Mouse (Mus musculus) brown adipose tissue, adult 24 weeks (tissue): Measurements from ENCODE around the gene Cldnd1. TPM values are rescaled to one million over a fixed set of nuclear protein-coding genes. Genes with fewer than 3 reads are reported as not detected.

Experiments
- H3K27ac ChIP-seq: fragments of 200-500 bp; replicated peaks from 2 replicates; pipeline ENCODE4 v1.5.1; 2012; ENCODE audit warnings: low read depth, mild to moderate bottlenecking, low read length
- H3K4me1 ChIP-seq: fragments of 200-500 bp; 2 replicates; pipeline ENCODE4 v1.6.1; 2012; ENCODE audit warnings: low read length, mixed read lengths; ENCODE audit not compliant: control insufficient read depth, insufficient read depth, insufficient read length
- H3K4me3 ChIP-seq: fragments of 200-500 bp; 2 replicates; pipeline ENCODE4 v1.5.1; 2012; ENCODE audit warnings: low read depth, mild to moderate bottlenecking, low read length, moderate library complexity; ENCODE audit not compliant: insufficient read depth
- polyA plus RNA-seq: library from polyadenylated mRNA; stranded (reverse); fragments of >200 nt; gene quantifications from 2 replicates; pipeline ENCODE4 v1.2.4, GENCODE M21; 2012; ENCODE audit not compliant: missing spikeins, insufficient read depth, insufficient read length

Cldnd1 gene
- 22.5 and 41.1 TPM in 2 replicates for polyA plus RNA-seq

DNA sequence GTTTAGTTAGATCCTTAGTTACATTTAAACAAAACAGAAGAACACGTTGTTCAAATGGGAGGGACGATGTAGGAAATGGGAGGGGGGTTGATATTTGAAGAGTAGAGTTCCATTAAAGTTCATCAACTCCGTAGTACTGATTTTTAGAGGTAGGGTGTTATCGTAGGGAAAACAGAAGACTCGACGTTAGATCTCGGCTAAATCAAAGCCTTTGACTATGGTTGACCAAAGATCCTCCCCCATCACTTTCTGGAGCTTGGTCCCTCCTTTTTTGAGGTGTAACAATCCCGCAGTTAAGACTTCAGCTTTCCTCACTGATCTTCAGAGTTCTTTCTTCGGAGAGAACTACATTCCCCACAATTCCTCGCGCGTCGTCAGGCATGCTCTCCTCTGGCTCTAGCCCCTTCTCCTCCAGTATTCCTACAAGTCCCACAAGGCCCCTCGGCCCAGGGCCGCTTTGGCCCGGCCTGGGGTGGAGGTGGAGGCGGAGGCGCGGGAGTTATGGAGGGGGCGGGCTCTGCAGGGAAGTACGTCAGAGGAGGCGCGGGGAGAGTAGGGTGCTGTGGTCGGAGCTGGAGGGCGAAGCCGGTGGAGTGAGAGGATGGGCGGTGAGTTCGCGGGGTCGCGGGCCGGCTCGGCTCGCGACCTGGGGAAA lies at the start of gene Cldnd1:
Gene Cldnd1 (plus strand): TSS at position 434 of the 655 bp plus-strand sequence.
- peak within 1 kb of the TSS; percentile 93 for H3K4me3 ChIP-seq
- no peaks in the 10 kb centered on the region for H3K4me1 ChIP-seq
- H3K27ac ChIP-seq, result peak within 1 kb of the TSS; percentile 69

DNA sequence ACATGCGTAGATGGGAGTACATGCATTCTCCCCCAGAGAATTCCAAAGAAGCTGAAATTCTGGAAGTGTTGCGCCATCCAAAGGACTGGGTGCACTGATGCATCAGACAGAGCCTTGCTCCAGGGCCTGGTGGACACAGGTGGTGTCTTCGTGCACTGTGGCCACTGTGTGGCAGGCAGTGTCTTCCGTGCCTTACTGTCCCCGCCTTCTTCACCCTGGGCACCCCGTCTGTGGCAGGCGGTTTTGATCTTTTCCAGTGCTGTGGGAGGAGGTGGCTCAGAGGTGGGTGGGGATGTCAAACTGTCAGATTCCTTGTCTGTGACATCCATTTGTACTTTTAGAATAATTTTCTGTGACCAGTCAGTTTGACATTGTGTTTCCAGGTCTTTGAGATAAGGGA lies 49.0 kb upstream of the Cldnd1 start:
- no peak overlapping the region for H3K27ac ChIP-seq
- H3K4me1 ChIP-seq, result no peaks in the 10 kb centered on the region
- no peak overlapping the region for H3K4me3 ChIP-seq

DNA sequence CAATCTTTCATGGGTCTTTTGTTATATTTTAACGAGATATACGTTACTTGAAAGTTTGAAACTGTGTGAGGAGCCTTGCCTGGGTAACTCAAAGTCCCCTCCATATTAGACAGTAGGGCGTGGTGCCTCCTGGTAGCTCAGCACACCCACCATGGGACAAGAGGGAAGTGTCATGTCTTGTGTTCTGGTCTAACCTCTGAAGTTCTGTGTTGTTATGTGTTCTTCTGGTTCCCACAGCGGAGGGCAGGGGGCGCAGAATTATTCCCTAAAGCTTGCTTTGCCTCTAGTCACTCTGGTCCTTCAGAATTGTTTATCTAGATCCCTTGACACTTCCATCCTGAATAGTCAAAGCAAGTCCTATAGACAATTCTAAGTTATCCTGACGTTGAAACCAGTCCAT lies 45.7 kb upstream of the Cldnd1 start:
- H3K4me3 ChIP-seq, result no peak overlapping the region
- H3K4me1 ChIP-seq, result no peaks in the 10 kb centered on the region
- H3K27ac ChIP-seq, result no peak overlapping the region

DNA sequence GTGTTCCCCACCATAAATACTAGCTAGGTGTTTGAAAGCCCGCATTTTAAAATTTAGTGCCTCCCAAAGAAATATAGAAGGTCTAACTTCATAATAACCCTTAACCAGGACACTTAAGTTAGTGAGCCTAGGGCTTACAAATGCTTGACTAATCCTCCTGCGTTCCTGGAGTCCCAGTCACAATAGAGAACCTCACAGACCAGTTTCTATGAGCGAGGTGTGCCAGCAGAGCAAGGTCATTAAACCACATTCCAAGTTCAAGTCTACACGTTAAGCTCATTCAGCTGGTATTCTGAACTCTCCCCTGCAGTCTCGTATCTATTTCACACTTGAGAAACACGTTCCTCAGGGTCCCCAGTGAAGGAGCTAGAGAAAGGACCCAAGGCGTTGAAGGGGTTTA lies 44.8 kb upstream of the Cldnd1 start:
- Histone ChIP-seq H3K4me1 (no peaks in the 10 kb centered on the region), H3K4me3 (no peak overlapping the region), H3K27ac (no peak overlapping the region)

- Histone ChIP-seq H3K27ac (no peak overlapping the region), H3K4me3 (no peak overlapping the region), H3K4me1 (no peaks in the 10 kb centered on the region)
Measured at GRCm38 (mm10) chr16:58683911-58684310, 43.8 kb upstream of the Cldnd1 start.

DNA sequence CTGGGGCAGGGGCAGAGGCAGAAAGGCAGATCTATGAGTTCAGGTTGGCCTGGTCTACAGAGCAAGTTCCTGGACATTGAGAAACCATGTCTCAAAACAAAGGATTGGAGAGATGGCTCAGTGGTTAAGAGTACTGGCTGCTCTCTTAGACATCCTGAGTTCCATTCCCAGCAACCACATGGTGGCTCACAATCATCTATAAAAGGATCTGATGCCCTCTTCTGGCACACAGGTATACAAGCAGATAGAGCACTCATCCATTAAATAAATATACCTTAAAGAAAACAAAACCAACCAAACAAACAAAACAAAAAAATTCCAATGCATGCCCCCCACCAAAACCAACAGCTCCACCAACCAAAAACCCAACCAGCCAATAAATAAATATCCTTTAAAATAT lies 43.2 kb upstream of the Cldnd1 start:
- no peak overlapping the region for H3K4me3 ChIP-seq
- H3K4me1 ChIP-seq, result no peaks in the 10 kb centered on the region
- H3K27ac ChIP-seq, result no peak overlapping the region

- H3K4me3 ChIP-seq, result peak overlapping the region; percentile 20; the same call in 1 of the 2 replicates
- no peak overlapping the region for H3K27ac ChIP-seq
- H3K4me1 ChIP-seq, result no peaks in the 10 kb centered on the region
Measured at GRCm38 (mm10) chr16:58685548-58686537, 41.9 kb upstream of the Cldnd1 start.

GRCm38 (mm10) chr16:58688534-58688933 lies 39.2 kb upstream of the Cldnd1 start:
- H3K27ac ChIP-seq, result no peak overlapping the region
- H3K4me3 ChIP-seq, result no peak overlapping the region
- H3K4me1 ChIP-seq, result no peaks in the 10 kb centered on the region

DNA sequence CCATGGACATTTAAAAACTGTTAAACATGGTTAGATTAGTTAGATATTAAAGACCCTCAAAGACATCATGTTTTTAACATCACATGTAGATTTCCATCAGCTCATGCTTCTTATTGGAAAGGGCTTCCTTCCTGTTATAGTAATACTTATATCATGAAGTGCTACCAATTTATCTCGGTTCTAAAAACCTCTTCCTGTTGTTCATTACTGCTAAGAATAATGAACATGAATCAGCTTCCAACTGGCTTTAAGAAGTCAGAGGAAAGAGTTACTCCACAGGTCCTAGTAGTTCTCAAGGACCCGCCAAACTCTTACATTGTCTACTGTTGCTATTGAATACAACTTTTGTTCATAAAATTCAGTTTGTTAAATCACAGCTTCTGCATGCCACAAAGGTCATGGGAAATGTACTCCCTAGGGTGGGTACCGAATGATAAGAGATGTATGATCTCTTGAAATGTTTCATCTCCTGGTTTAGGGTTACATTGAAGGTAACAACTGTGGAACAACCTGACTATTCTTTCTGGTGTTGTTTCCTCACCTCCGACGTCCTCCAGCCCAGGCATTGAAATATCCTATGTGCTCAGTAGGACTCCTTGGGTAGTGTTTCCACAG lies 38.0 kb upstream of the Cldnd1 start:
- Histone ChIP-seq H3K27ac (no peak overlapping the region), H3K4me3 (no peak overlapping the region), H3K4me1 (no peaks in the 10 kb centered on the region)

- Histone ChIP-seq H3K27ac (no peak overlapping the region), H3K4me1 (no peaks in the 10 kb centered on the region), H3K4me3 (peak overlapping the region; percentile 5; the same call in 1 of the 2 replicates)
Measured at GRCm38 (mm10) chr16:58690322-58690732, 37.4 kb upstream of the Cldnd1 start.

GRCm38 (mm10) chr16:58694091-58694490 lies 33.6 kb upstream of the Cldnd1 start:
- H3K4me3 ChIP-seq, result no peak overlapping the region
- H3K27ac ChIP-seq, result no peak overlapping the region
- H3K4me1 ChIP-seq, result no peaks in the 10 kb centered on the region

DNA sequence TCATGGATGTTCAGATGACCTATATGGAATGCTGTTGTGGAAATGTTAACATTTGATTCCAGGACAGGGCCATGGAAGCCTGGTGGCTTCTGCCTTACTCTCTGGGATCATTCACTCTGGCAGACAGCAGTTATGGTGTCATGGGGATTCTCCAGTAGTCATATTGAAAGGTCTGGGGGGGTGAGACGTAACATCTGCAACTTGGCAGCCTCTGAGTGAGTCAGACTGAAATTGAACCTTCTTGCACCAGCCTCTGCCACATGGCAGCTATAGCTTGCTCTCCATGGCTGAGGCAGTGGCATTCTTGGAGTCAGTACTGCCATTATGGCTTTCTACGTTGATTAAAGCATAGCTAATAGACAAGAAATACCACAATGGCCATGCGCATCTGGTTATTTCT lies 30.9 kb upstream of the Cldnd1 start:
- Histone ChIP-seq H3K4me3 (no peak overlapping the region), H3K4me1 (no peaks in the 10 kb centered on the region), H3K27ac (no peak overlapping the region)

DNA sequence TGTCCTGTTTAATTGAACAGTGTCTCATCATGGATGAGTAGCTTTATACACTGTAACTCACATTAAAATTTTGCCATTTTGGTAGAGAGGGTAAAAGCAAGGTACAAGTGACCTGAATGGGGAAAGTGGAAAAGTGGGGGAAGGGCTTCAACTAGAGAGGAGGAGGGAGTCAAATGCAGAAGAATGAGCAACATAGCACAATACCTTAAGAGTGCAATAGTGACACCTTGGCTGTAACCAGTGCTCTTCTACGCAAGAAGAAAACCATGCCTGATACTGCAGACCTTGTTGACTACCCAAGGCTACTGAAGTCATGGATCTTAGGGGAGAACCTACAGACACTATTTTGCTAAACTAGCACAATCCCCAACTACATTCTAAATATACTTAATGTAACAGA lies 30.4 kb upstream of the Cldnd1 start:
- H3K4me1 ChIP-seq, result no peaks in the 10 kb centered on the region
- H3K27ac ChIP-seq, result no peak overlapping the region
- no peak overlapping the region for H3K4me3 ChIP-seq

DNA sequence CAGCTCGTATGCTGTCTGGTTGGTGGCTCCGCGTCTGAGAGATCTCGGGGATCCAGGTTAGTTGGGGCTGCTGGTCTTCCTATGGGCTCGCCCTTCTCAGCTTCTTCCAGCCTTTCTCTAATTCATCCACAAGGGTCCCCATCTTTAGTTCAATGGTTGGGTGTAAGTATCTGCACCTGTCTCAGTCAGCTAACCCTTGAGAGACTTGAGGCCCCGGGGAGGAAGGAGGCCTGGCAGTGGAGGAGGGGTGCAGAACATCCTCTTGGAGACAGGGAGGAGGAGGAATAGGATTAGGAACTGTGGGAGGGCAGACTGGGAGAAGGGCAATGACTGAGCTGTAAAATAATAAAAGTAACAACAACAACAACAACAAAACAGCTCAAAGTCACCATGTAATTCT lies 27.5 kb upstream of the Cldnd1 start:
- Histone ChIP-seq H3K4me1 (no peaks in the 10 kb centered on the region), H3K27ac (no peak overlapping the region), H3K4me3 (no peak overlapping the region)

GRCm38 (mm10) chr16:58700816-58701424 lies 26.8 kb upstream of the Cldnd1 start:
- no peak overlapping the region for H3K4me3 ChIP-seq
- no peak overlapping the region for H3K27ac ChIP-seq
- H3K4me1 ChIP-seq, result peaks cover 4% of the 10 kb centered on the region; the same call in 1 of the 2 replicates
